Mouse (Mus musculus) stomach, embryonic 14.5 days (tissue): ENCODE data around the gene Cbfb. TPM values are rescaled to one million over a fixed set of nuclear protein-coding genes. Genes with fewer than 3 reads are reported as not detected.

Source experiments
- ATAC-seq: fragments of 200-750 bp; cut with Nextera tagmentation; 2 replicates; pipeline ENCODE4 v1.8.0; 2017; ENCODE audit warnings: low read depth, moderate TSS enrichment; ENCODE audit not compliant: insufficient number of reproducible peaks, insufficient read depth, low FRiP score
- H3K27ac ChIP-seq: fragments of 300-500 bp; sonication (generic); 2 replicates; pipeline ENCODE4 v1.5.1; 2014; ENCODE audit warnings: mild to moderate bottlenecking, low read length, moderate library complexity, mixed read lengths
- H3K27me3 ChIP-seq: fragments of 300-500 bp; sonication (generic); 2 replicates; pipeline ENCODE4 v1.6.1; 2014; ENCODE audit warnings: low read length, control low read depth, mixed read lengths; ENCODE audit not compliant: control insufficient read depth, insufficient read depth
- H3K36me3 ChIP-seq: fragments of 300-500 bp; sonication (generic); 2 replicates; pipeline ENCODE4 v1.6.1; 2014; ENCODE audit warnings: mild to moderate bottlenecking, control low read depth, low read length, moderate library complexity, mixed read lengths; ENCODE audit not compliant: control insufficient read depth, insufficient read depth
- H3K4me1 ChIP-seq: fragments of 300-500 bp; sonication (generic); 2 replicates; pipeline ENCODE4 v1.6.1; 2014; ENCODE audit warnings: low read length, control low read depth, mixed read lengths; ENCODE audit not compliant: control insufficient read depth, insufficient read depth
- H3K4me2 ChIP-seq: fragments of 300-500 bp; sonication (generic); replicated peaks from 2 replicates; pipeline ENCODE4 v1.6.1; 2014; ENCODE audit warnings: low read depth, low read length, control low read depth
- H3K4me3 ChIP-seq: fragments of 300-500 bp; sonication (generic); 2 replicates; pipeline ENCODE4 v1.5.1; 2014; ENCODE audit warnings: low read depth, low read length, control low read depth
- H3K9ac ChIP-seq: fragments of 300-500 bp; sonication (generic); replicated peaks from 2 replicates; pipeline ENCODE4 v1.6.1; 2014; ENCODE audit warnings: low read depth, mild to moderate bottlenecking, control low read depth, low read length, moderate library complexity, mixed read lengths
- H3K9me3 ChIP-seq: fragments of 300-500 bp; sonication (generic); 2 replicates; pipeline ENCODE4 v1.6.1; 2016; ENCODE audit warnings: low read depth, low read length, control low read depth; ENCODE audit not compliant: control insufficient read depth
- WGBS: fragments of 180-500 bp; shearing (Covaris S2); extraction: QIAGEN DNeasy Blood & Tissue Kit; methylation state at CpG from one replicate; pipeline ENCODE4 v1.1.7; 2014; 5-methylcytosine and 5-hydroxymethylcytosine counted together
- polyA plus RNA-seq: library from polyadenylated mRNA; unstranded; fragments of >200 nt; fragmentation: Nextera tagmentation; extraction: Ambion mirVana; gene quantifications from 2 replicates; pipeline ENCODE4 v1.2.1, GENCODE M21; 2014

Cbfb gene
- 73.7 and 75.2 TPM in 2 replicates for polyA plus RNA-seq

DNA sequence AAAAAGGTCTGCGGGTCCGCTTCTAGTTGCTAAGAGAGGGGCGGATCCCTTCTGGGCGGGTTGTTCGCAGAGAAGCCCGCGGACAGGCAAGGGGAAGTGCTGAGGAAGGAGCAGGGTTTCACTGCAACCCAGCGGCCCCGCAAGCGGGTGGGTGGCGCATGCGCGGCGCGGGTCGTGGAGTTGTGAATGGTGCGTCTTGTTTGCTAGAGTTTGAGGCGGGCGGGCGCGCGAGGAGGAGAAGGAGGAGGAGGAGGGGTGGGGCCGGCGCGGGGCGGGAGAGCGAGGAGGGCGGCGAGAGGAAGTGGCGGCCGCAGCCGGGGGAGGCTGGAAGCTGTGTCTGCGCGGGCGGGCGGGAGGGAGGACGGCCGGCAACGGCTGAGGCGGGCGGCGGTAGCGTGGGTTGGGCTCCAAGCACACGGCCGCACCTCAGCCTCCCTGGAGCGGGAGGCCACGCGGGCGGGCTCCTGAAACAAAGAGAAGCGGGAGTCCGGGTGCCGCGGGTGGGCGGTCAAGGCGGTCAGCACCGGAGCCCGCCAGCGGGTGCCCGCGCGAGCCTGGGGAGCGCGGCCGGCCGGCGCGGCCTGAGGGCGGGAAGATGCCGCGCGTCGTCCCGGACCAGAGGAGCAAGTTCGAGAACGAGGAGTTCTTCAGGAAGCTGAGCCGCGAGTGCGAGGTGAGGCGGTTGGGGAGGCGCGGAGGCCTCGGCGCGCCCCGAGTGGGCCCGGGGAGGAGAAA, at the start of gene Cbfb:
Cbfb (plus strand) TSS at position 294 of the 735 bp plus-strand sequence.
- H3K36me3 ChIP-seq, result no peaks in the 10 kb centered on the region
- no peaks in the 10 kb centered on the region for H3K9me3 ChIP-seq
- H3K27me3 ChIP-seq, result no peaks in the 10 kb centered on the region
- peak; percentile 93 for ATAC-seq
- under 1% methylated on average over 57 of the region's 86 CpGs for WGBS
- H3K4me2 ChIP-seq, result peak within 1 kb of the TSS; percentile 67
- peaks cover 6% of the 10 kb centered on the region for H3K4me1 ChIP-seq
- H3K27ac ChIP-seq, result peak within 1 kb of the TSS; percentile 97
- H3K4me3 ChIP-seq, result peak within 1 kb of the TSS; percentile 95
- H3K9ac ChIP-seq, result peak within 1 kb of the TSS; percentile 92

- Histone ChIP-seq H3K4me2 (no peak overlapping the region), H3K4me3 (no peak overlapping the region), H3K27ac (no peak overlapping the region), H3K36me3 (no peaks in the 10 kb centered on the region), H3K4me1 (no peaks in the 10 kb centered on the region), H3K9me3 (no peaks in the 10 kb centered on the region), H3K27me3 (no peaks in the 10 kb centered on the region), H3K9ac (no peak overlapping the region)
- WGBS, result 84% methylated on average over 9 of the region's 9 CpGs
- no peak for ATAC-seq
Measured at GRCm38 (mm10) chr8:105129864-105130263, 40.6 kb upstream of the Cbfb start.

DNA sequence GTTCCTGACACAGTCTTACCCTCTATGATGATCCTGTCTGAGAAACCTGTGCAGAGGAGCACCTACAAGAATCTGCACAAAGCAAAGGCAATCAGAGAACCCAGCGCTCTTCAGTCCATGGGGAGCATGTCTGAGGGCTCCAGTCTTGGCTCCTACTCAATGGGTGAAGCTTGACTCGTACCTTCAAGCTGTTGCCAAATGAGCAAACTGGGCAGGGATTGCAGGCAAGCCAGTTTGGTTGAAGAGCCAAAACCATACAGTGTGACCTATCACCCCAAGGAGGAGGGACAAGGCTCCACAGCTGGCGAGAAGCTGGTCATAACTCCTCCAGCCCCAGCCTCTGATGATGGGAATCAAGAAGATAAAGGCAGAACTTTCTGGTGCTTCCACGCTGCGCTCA, 39.0 kb upstream of the Cbfb start, which contains the start of gene Ces4a:
Ces4a (plus strand) TSS at position 292 of the 400 bp plus-strand sequence.
- ATAC-seq, result no peak
- H3K4me2 ChIP-seq, result no peak within 1 kb of the TSS
- H3K9me3 ChIP-seq, result no peaks in the 10 kb centered on the region
- no peaks in the 10 kb centered on the region for H3K27me3 ChIP-seq
- H3K4me1 ChIP-seq, result no peaks in the 10 kb centered on the region
- no peak within 1 kb of the TSS for H3K4me3 ChIP-seq
- no peaks in the 10 kb centered on the region for H3K36me3 ChIP-seq
- H3K9ac ChIP-seq, result no peak within 1 kb of the TSS
- WGBS, result 78% methylated on average over 5 of the region's 5 CpGs
- H3K27ac ChIP-seq, result no peak within 1 kb of the TSS

DNA sequence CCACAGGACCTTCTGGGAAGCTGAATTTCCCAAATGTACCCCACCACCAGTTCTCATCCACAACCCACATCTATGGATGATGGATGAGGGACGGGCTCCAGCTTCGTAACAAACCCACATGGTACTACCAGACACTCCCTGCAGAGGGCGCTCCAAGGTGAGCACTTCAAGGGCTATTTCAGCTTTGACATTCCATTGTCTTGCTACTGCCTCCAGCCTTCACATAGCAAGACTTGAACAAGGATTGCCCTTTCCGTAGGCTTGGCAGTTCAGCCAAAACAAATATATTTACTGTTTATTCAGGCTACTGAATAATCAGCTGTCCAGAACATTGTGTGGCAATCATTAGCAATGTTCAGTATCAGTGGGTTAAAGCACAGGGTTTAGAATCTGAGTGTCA, 32.1 kb upstream of the Cbfb start:
- no peak overlapping the region for H3K4me3 ChIP-seq
- H3K36me3 ChIP-seq, result no peaks in the 10 kb centered on the region
- H3K27me3 ChIP-seq, result no peaks in the 10 kb centered on the region
- no peaks in the 10 kb centered on the region for H3K9me3 ChIP-seq
- ATAC-seq, result no peak
- H3K4me1 ChIP-seq, result no peaks in the 10 kb centered on the region
- H3K27ac ChIP-seq, result no peak overlapping the region
- WGBS, result 24% methylated on average over 4 of the region's 4 CpGs
- H3K9ac ChIP-seq, result no peak overlapping the region
- H3K4me2 ChIP-seq, result no peak overlapping the region

- WGBS, result 35% methylated on average over 19 of the region's 19 CpGs
- Histone ChIP-seq H3K4me2 (0 out of 2 replicates have a peak overlapping the region, but pooled peaks have one; percentile 18), H3K4me3 (no peak overlapping the region)
Measured at GRCm38 (mm10) chr8:105142395-105142794, 28.1 kb upstream of the Cbfb start.

GRCm38 (mm10) chr8:105151654-105152053, 18.8 kb upstream of the Cbfb start:
- Histone ChIP-seq H3K27ac (no peak overlapping the region), H3K4me3 (no peak overlapping the region), H3K4me2 (no peak overlapping the region), H3K9ac (no peak overlapping the region), H3K9me3 (no peaks in the 10 kb centered on the region), H3K36me3 (no peaks in the 10 kb centered on the region), H3K27me3 (no peaks in the 10 kb centered on the region), H3K4me1 (peaks cover 5% of the 10 kb centered on the region)
- 72% methylated on average over 4 of the region's 4 CpGs for WGBS
- no peak for ATAC-seq

More at GRCm38 (mm10) chr8:105142395-105142794, 28.1 kb upstream of the Cbfb start:
- no peak overlapping the region for H3K9ac ChIP-seq
- no peaks in the 10 kb centered on the region for H3K27me3 ChIP-seq
- H3K27ac ChIP-seq, result no peak overlapping the region
- H3K36me3 ChIP-seq, result no peaks in the 10 kb centered on the region
- H3K9me3 ChIP-seq, result no peaks in the 10 kb centered on the region
- no peak for ATAC-seq
- H3K4me1 ChIP-seq, result no peaks in the 10 kb centered on the region

DNA sequence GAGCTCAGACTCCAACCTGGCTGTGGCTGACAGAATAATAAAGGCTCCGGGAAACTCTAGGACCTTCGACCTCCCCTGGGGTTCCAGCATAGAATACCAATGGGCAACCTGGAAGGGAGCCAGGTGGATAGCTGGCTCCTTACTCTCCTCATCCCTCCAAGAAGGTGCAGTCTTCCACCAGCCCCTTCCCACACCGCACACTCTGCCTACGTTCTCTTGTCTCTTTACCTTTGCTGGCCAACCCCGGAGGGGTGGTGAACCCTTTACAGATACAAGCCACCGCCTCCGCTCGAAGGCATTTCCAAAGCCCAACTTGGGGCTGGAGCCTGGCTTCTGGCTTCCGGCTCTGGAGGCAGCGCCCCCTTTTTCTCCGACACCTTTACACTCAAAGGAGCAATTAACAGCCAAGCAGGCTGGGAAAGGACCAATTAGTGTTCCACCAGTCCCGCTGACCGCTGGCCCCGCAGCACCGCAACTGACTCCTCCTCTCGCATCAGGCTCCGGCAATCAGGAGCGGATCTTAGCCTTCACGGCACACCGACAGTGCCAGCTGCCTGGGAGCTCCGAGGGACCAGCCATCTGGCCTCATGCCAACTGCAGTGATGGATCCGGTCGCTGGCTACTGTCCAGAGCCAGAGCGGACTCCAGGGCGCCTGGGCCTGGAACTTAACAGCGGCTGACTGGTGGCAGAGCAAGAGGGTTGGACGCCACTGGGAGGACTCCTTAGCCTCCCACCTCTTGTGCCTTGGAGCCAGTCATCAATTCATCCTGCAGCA, 17.7 kb upstream of the Cbfb start:
- no peak overlapping the region for H3K27ac ChIP-seq
- peak overlapping the region; percentile 7 for H3K4me3 ChIP-seq
- peak; percentile 71; the same call in 1 of the 2 replicates for ATAC-seq
- H3K4me1 ChIP-seq, result peaks cover 5% of the 10 kb centered on the region
- H3K36me3 ChIP-seq, result no peaks in the 10 kb centered on the region
- WGBS, result 4% methylated on average over 27 of the region's 27 CpGs
- H3K27me3 ChIP-seq, result no peaks in the 10 kb centered on the region
- H3K4me2 ChIP-seq, result peak overlapping the region; percentile 59
- 0 out of 2 replicates have a peak overlapping the region, but pooled peaks have one; percentile 2 for H3K9ac ChIP-seq
- H3K9me3 ChIP-seq, result no peaks in the 10 kb centered on the region

- no peaks in the 10 kb centered on the region for H3K27me3 ChIP-seq
- H3K4me1 ChIP-seq, result peaks cover 5% of the 10 kb centered on the region
- no peak for ATAC-seq
- H3K4me2 ChIP-seq, result no peak overlapping the region
- no peak overlapping the region for H3K4me3 ChIP-seq
- no peaks in the 10 kb centered on the region for H3K9me3 ChIP-seq
- H3K9ac ChIP-seq, result no peak overlapping the region
- 92% methylated on average over 5 of the region's 5 CpGs for WGBS
- no peaks in the 10 kb centered on the region for H3K36me3 ChIP-seq
- H3K27ac ChIP-seq, result no peak overlapping the region
Measured at GRCm38 (mm10) chr8:105154316-105154715, 16.2 kb upstream of the Cbfb start.
